Mouse (Mus musculus): ENCODE measurements at regions not wholly inside any gene's neighbourhood (a gene's known extent, or its start where the extent isn't known, plus 50 kb on each side); places are given as distances from the start of the nearest gene placed in this dataset.
"Not testable (repeated sequence)": the region's sequence is repeated elsewhere in the genome, so short reads cannot be mapped to it uniquely, and the experiment has no call there.

DNA sequence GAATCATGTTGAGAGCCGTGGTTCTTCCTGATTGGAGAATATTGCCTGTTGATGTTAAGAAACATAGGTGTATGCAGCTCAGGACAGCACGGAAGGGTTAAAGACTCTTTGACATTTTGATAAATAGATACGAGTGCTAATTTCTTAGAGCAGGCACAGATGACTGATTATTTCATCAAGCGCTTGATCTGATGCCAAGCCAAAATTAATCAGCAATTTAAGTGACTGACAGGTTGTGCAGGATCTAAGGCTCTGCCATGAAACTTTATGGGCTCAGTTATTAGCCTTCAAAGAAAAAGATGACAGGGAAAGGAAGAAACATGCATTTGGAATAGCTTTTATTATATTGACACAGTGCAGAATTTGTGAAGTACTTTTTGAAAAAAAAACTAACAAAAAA, 157.2 kb upstream of the Gje1 start:
- ChIA-PET POLR2A (no interaction called here), CTCF (no interaction called here)

DNA sequence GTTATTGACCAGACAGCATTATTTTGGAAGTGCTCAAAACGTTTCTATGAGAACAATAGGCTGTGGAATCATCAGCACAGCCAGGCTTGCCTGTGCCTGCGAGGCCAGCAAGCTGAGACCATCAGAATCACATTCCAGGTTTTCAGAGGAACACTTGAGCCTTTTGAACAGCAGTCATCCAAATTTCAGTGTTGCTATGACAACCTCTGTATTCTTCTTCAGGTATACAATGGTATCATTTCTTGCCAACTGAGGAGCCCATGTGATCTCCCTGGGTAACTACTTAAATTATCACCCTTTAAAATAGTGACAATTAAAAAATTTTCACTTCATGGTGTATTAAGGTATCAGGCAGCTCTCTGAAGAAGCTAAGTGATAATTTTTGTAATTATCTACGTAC, 143.2 kb upstream of the Gje1 start:
- POLR2A ChIA-PET: no interaction called here
- CTCF ChIA-PET: no interaction called here

DNA sequence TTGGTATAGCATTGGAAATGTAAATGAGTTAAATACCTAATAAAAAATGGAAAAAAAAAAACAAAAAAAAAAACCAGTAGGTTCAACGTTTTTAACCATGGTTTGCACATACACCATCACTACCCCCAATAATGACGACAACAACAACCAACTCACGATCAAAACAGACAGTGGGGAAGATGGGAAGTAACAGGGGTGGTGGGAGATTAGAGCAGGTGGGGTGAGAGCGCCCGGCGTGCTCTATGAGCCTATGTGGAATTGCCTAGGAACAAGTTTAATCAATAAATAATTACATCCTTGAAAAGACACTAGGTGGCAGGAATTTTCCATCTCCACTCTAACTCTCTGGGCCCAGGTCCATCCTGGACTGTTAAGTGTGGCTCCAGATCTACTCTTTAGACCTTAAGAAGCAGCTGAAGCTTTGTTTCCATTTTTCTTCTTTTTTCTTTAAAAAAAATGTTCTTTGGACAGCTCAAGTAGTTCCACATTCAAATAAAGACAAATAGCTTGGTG, 142.2 kb upstream of the Gje1 start:
- POLR2A ChIA-PET: no interaction called here
- CTCF ChIA-PET: interaction anchor here in 1 of 4 experiments (0.6 kb wide), 1 partner anchor 353 kb away, joined by 3 read pairs; no protein-coding TSS in a partner anchor

DNA sequence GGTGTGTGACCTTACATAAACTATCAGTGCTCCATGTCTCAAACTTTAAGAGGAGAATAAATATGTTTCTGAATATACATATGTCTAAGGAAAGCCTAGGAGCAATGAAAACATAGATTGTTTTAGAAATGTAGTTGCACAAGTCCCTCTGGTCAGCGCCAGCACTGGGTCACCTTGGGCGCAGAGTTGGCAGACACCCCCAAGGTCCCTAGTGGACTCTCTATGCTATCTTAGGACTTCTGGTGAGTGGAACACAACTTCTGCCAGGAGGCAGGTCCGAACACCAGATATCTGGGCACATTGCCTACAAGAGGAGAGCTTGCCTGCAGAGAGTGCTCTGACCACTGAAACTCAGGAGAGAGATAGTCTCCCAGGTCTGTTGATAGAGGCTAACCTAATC, 128.6 kb upstream of the Gje1 start:
- CTCF ChIA-PET, POLR2A ChIA-PET: not testable (repeated sequence)

DNA sequence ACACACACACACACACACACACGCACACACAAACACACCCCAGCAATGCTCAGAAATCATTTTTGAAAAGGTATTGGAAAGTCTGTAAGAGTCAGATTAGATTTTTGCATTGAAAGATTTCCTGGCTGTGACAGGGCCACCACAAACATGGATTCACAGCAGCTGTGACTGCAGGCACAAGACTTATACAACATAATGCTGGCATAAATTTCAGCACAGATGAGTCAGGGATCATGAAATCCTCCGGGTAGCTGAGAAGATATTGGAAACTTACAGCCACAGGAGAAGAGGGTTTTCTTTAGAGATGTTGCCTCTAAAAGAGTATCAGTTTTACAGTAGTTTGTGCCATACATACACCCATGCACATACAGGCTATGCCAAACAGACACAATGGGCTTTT, 127.0 kb upstream of the Gje1 start:
- POLR2A ChIA-PET: interaction anchor here in 1 of 4 experiments (0.6 kb wide), 1 partner anchor 322 kb away, joined by 3 read pairs; no protein-coding TSS in a partner anchor
- CTCF ChIA-PET: no interaction called here

Measured in embryonic stem cell, embryonic (primary cell).